Mouse (Mus musculus): ENCODE measurements around the gene Rhoh.

The Rhoh gene

GRCm38 (mm10) chr5:65920701-65921426 is 59.9 kb downstream of the Rhoh start:
- no peak for ATAC-seq (ENCODE audit: insufficient number of reproducible peaks, low FRiP score, low TSS enrichment)

- no peak for ATAC-seq (ENCODE audit: insufficient number of reproducible peaks, low FRiP score, low TSS enrichment)
Observed at GRCm38 (mm10) chr5:65921477-65922138, 60.6 kb downstream of the Rhoh start.

GRCm38 (mm10) chr5:65926666-65927065 is 65.7 kb downstream of the Rhoh start:
- no peak for ATAC-seq (ENCODE audit: insufficient number of reproducible peaks, low FRiP score, low TSS enrichment)

GRCm38 (mm10) chr5:65929162-65929561 is 68.1 kb downstream of the Rhoh start:
- ATAC-seq (ENCODE audit: insufficient number of reproducible peaks, low FRiP score, low TSS enrichment), result no peak

- no peak for ATAC-seq (ENCODE audit: insufficient number of reproducible peaks, low FRiP score, low TSS enrichment)
Observed at GRCm38 (mm10) chr5:65930171-65930570, 69.2 kb downstream of the Rhoh start.

- ATAC-seq (ENCODE audit: insufficient number of reproducible peaks, low FRiP score, low TSS enrichment), result no peak
Observed at GRCm38 (mm10) chr5:65933258-65933657, 72.2 kb downstream of the Rhoh start.

GRCm38 (mm10) chr5:65933764-65934163 is 72.8 kb downstream of the Rhoh start:
- ATAC-seq (ENCODE audit: insufficient number of reproducible peaks, low FRiP score, low TSS enrichment), result no peak

GRCm38 (mm10) chr5:65934783-65935182 is 73.8 kb downstream of the Rhoh start, which contains the start of gene Chrna9:
Chrna9 (plus strand) TSS chr5:65934921.
- no peak for ATAC-seq (ENCODE audit: insufficient number of reproducible peaks, low FRiP score, low TSS enrichment)

- ATAC-seq (ENCODE audit: insufficient number of reproducible peaks, low FRiP score, low TSS enrichment), result no peak
Observed at GRCm38 (mm10) chr5:65937011-65937726, 76.2 kb downstream of the Rhoh start.

- peak; percentile 80 for ATAC-seq (ENCODE audit: insufficient number of reproducible peaks, low FRiP score, low TSS enrichment)
Observed at GRCm38 (mm10) chr5:65937998-65938715, 77.1 kb downstream of the Rhoh start.

GRCm38 (mm10) chr5:65941145-65941544 is 80.1 kb downstream of the Rhoh start:
- ATAC-seq (ENCODE audit: insufficient number of reproducible peaks, low FRiP score, low TSS enrichment), result no peak

All from cerebellum, adult (tissue).